8 mouse cellular contexts compared by ENCODE assay signal in genomic region chr4:137835624-137836337, GRCm38 (mm10). TPM values are rescaled to one million over a fixed set of nuclear protein-coding genes. Genes with fewer than 3 reads are reported as not detected.
DNase-seq lines count a peak whose midpoint lies in the region; ATAC-seq and TF ChIP-seq lines count a peak whose summit lies in the region.

No protein-coding gene starts in this region.

- TF ChIP-seq EP300 in heart, adult 2 months (IDR thresholded peaks at IDR 0.05; ENCODE audit: insufficient read depth, low read depth, low read length): peak; percentile 59; the same call in 1 of the 2 replicates

- H3K4me1 ChIP-seq in embryonic facial prominence, embryonic 10.5 days: peaks cover 9% of the 10 kb centered on the region
- H3K4me1 ChIP-seq in heart, adult 2 months (ENCODE audit: control insufficient read depth, insufficient read depth, low read length): peaks cover 4% of the 10 kb centered on the region; the same call in 1 of the 2 replicates
- H3K4me1 ChIP-seq in limb, embryonic 10.5 days: peaks cover 8% of the 10 kb centered on the region; the same call in 1 of the 2 replicates
- H3K4me1 ChIP-seq in midbrain, embryonic 12.5 days: 0 out of 2 replicates have a peak, but pooled peaks cover 6% of the 10 kb centered on the region
- peaks cover 4% of the 10 kb centered on the region for H3K4me1 ChIP-seq in small intestine, adult 2 months (ENCODE audit: control insufficient read depth, insufficient read depth, insufficient read length, low read length)

- no peak for TF ChIP-seq POLR2A in heart, adult 2 months (IDR thresholded peaks at IDR 0.05; ENCODE audit: insufficient read depth, low read depth, low read length)
- no peak for TF ChIP-seq POLR2A in small intestine, adult 2 months (IDR thresholded peaks at IDR 0.05; ENCODE audit: low read depth, low read length)

- peak overlapping the region; percentile 35 for H3K4me3 ChIP-seq in embryonic facial prominence, embryonic 10.5 days
- no peak overlapping the region for H3K4me3 ChIP-seq in heart, adult 2 months
- peak overlapping the region; percentile 23 for H3K4me3 ChIP-seq in limb, embryonic 10.5 days
- no peak overlapping the region for H3K4me3 ChIP-seq in midbrain, embryonic 12.5 days
- no peak overlapping the region for H3K4me3 ChIP-seq in small intestine, adult 2 months (ENCODE audit: low read depth, low read length)

- H3K79me2 ChIP-seq in heart, adult 2 months (replicated peaks; ENCODE audit: control insufficient read depth, insufficient read depth, low read length): no peaks in the 10 kb centered on the region

- ATAC-seq in midbrain, embryonic 12.5 days (ENCODE audit: low FRiP score, low read depth): peak; percentile 86
- ATAC-seq in erythroid progenitor cell, adult 5-6 weeks (replicated peaks; ENCODE audit: low FRiP score, poor library complexity, severe bottlenecking): no peak; the same call in 1 of the 2 replicates

- WGBS in embryonic facial prominence, embryonic 10.5 days: 11% methylated on average over 14 of the region's 14 CpGs
- WGBS in heart, adult 2 months: 22% methylated on average over 14 of the region's 14 CpGs
- WGBS in limb, embryonic 10.5 days: 17% methylated on average over 14 of the region's 14 CpGs
- WGBS in midbrain, embryonic 12.5 days: 6% methylated on average over 12 of the region's 14 CpGs
- 19% methylated on average over 14 of the region's 14 CpGs for WGBS in small intestine, adult 2 months

- TF ChIP-seq CTCF in heart, adult 2 months (IDR thresholded peaks at IDR 0.05): peak; percentile 93
- peak; percentile 66; the same call in 1 of the 2 replicates for TF ChIP-seq CTCF in small intestine, adult 2 months (IDR thresholded peaks at IDR 0.05; ENCODE audit: extremely low read depth, insufficient read length, insufficient replicate concordance, low read depth, low read length)

- peak; percentile 85 for DNase-seq in adrenal gland, postnatal 10 days
- peak; percentile 86 for DNase-seq in embryonic facial prominence, embryonic 10.5 days (ENCODE audit: low spot score)
- peak; percentile 75 to 81 for DNase-seq in heart, adult 2 months
- DNase-seq in kidney, adult 18-20 months: peak; percentile 83
- DNase-seq in limb, embryonic 10.5 days (ENCODE audit: low spot score): peak; percentile 79

- no peaks in the 10 kb centered on the region for H3K9me3 ChIP-seq in embryonic facial prominence, embryonic 10.5 days
- no peaks in the 10 kb centered on the region for H3K9me3 ChIP-seq in limb, embryonic 10.5 days (replicated peaks)
- H3K9me3 ChIP-seq in midbrain, embryonic 12.5 days: no peaks in the 10 kb centered on the region

- H3K9ac ChIP-seq in heart, adult 2 months (ENCODE audit: low read depth, low read length): no peak overlapping the region
- no peak overlapping the region for H3K9ac ChIP-seq in midbrain, embryonic 12.5 days (replicated peaks)

- peak overlapping the region; percentile 33 for H3K4me2 ChIP-seq in midbrain, embryonic 12.5 days (replicated peaks)

- H3K27me3 ChIP-seq in embryonic facial prominence, embryonic 10.5 days (replicated peaks; ENCODE audit: low read depth, poor library complexity, severe bottlenecking): 0 out of 2 replicates have a peak, but pooled peaks cover 13% of the 10 kb centered on the region
- no peaks in the 10 kb centered on the region for H3K27me3 ChIP-seq in heart, adult 2 months (ENCODE audit: control insufficient read depth, insufficient read depth, low read length)
- peaks cover 17% of the 10 kb centered on the region; the same call in 1 of the 2 replicates for H3K27me3 ChIP-seq in limb, embryonic 10.5 days (ENCODE audit: low read depth, poor library complexity, severe bottlenecking)
- H3K27me3 ChIP-seq in midbrain, embryonic 12.5 days: peaks cover 12% of the 10 kb centered on the region; the same call in 1 of the 2 replicates
- H3K27me3 ChIP-seq in small intestine, adult 2 months (ENCODE audit: control insufficient read depth, insufficient read depth, low read length): no peaks in the 10 kb centered on the region; the same call in 1 of the 2 replicates

- intact Hi-C loops in heart, adult 2 months (cut with DNase I): loop anchor here (1.0 to 2.0 kb wide), 2 partner anchors 41 to 105 kb away; no protein-coding TSS in a partner anchor

- H3K36me3 ChIP-seq in embryonic facial prominence, embryonic 10.5 days (replicated peaks): no peaks in the 10 kb centered on the region
- no peaks in the 10 kb centered on the region for H3K36me3 ChIP-seq in heart, adult 2 months (ENCODE audit: control insufficient read depth, insufficient read depth, low read length)
- H3K36me3 ChIP-seq in limb, embryonic 10.5 days: no peaks in the 10 kb centered on the region
- H3K36me3 ChIP-seq in midbrain, embryonic 12.5 days: no peaks in the 10 kb centered on the region
- H3K36me3 ChIP-seq in small intestine, adult 2 months (ENCODE audit: control insufficient read depth, insufficient read depth, low read length): no peaks in the 10 kb centered on the region

- H3K27ac ChIP-seq in embryonic facial prominence, embryonic 10.5 days (replicated peaks): no peak overlapping the region
- H3K27ac ChIP-seq in heart, adult 2 months: no peak overlapping the region
- H3K27ac ChIP-seq in limb, embryonic 10.5 days: no peak overlapping the region
- H3K27ac ChIP-seq in midbrain, embryonic 12.5 days (replicated peaks): no peak overlapping the region
- no peak overlapping the region for H3K27ac ChIP-seq in small intestine, adult 2 months (ENCODE audit: insufficient read depth, low read depth, low read length)

RNA-seq across cellular contexts. Expression of gene Ece1, which starts 26.3 kb away (rescaled TPM):
- 100 to 1,000 TPM; 183 to 188 TPM for total RNA-seq in adrenal gland, postnatal 10 days (2021)
- 46.6 and 54.5 TPM in 2 replicates for polyA plus RNA-seq in embryonic facial prominence, embryonic 10.5 days (2016; fragmentation: Nextera tagmentation; extraction: Ambion mirVana)
- 100 to 1,000 TPM; 102 to 120 TPM for total RNA-seq in heart, adult 2 months (2021)
- 23.3 and 27.3 TPM in 2 replicates for polyA plus RNA-seq in heart, adult 2 months (2012; rRNA removed)
- polyA plus RNA-seq in limb, embryonic 10.5 days (2016; fragmentation: Nextera tagmentation; extraction: Ambion mirVana): 41.1 and 41.4 TPM in 2 replicates
- polyA plus RNA-seq in midbrain, embryonic 12.5 days (2016; fragmentation: Nextera tagmentation; extraction: Ambion mirVana): 17.8 and 21.0 TPM in 2 replicates
- polyA plus RNA-seq in small intestine, adult 2 months (2012; rRNA removed): 27.9 and 37.7 TPM in 2 replicates
- 1.7 and 2.5 TPM in 2 replicates for total RNA-seq in erythroid progenitor cell, adult 5-6 weeks (2015; ENCODE audit: low replicate concordance)
- 0.51 and 0.83 TPM in 2 replicates for total RNA-seq in erythroid progenitor cell, adult 5-6 weeks (2017; ENCODE audit: low replicate concordance)

RNA-seq across cellular contexts. Expression of gene Alpl, which starts 39.6 kb away (rescaled TPM):
- 10 to 100 TPM; 11.5 to 19.7 TPM for total RNA-seq in adrenal gland, postnatal 10 days (2021)
- polyA plus RNA-seq in embryonic facial prominence, embryonic 10.5 days (2016; fragmentation: Nextera tagmentation; extraction: Ambion mirVana): 12.9 and 18.7 TPM in 2 replicates
- 10 to 100 TPM; 55.6 to 64.8 TPM for total RNA-seq in heart, adult 2 months (2021)
- 33.2 and 47.8 TPM in 2 replicates for polyA plus RNA-seq in heart, adult 2 months (2012; rRNA removed)
- polyA plus RNA-seq in limb, embryonic 10.5 days (2016; fragmentation: Nextera tagmentation; extraction: Ambion mirVana): 5.1 and 7.9 TPM in 2 replicates
- 14.7 and 17.1 TPM in 2 replicates for polyA plus RNA-seq in midbrain, embryonic 12.5 days (2016; fragmentation: Nextera tagmentation; extraction: Ambion mirVana)
- 2.5 and 2.8 TPM in 2 replicates for polyA plus RNA-seq in small intestine, adult 2 months (2012; rRNA removed)
- not detected in 2 replicates for total RNA-seq in erythroid progenitor cell, adult 5-6 weeks (2015; ENCODE audit: low replicate concordance)
- not detected in 2 replicates for total RNA-seq in erythroid progenitor cell, adult 5-6 weeks (2017; ENCODE audit: low replicate concordance)

Comparison
In these comparisons a context has a peak if more than half of its experiments do, and no peak if none do; other contexts are left out.
1. H3K4me3 ChIP-seq: peak in embryonic facial prominence, embryonic 10.5 days (single experiment) and limb, embryonic 10.5 days (single experiment); none in heart, adult 2 months (single experiment), midbrain, embryonic 12.5 days (single experiment) and small intestine, adult 2 months (single experiment).
2. Peak in every context shown above with its lines, with median percentiles within 50 percentile points of each other: DNase-seq.